Mouse (Mus musculus): ENCODE measurements around the gene 2200002D01Rik.
"Not testable (repeated sequence)": the region's sequence is repeated elsewhere in the genome, so short reads cannot be mapped to it uniquely, and the experiment has no call there.

2200002D01Rik gene

DNA sequence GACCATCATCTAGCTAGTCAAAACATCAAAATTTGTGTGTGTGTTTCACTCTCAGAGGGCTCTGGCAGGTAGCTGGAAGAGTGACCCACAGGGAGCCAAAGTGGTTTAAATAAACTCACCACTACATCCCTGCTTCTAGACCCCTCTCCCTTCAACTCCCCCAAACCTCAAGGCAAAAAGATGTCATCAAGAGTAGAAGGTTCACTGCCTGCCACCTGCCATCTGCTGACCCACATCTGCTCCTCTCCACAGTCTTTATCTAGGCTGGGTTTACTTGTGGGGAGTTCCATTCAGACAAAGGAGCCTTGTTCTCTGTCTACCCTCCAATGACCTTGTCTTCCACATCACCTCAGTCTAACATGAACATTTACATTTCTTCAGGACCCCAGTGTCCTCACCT lies 31.0 kb upstream of the 2200002D01Rik start:
- no peak for DNase-seq

GRCm38 (mm10) chr7:29277510-29277909 lies 29.2 kb upstream of the 2200002D01Rik start:
- no peak for DNase-seq

DNA sequence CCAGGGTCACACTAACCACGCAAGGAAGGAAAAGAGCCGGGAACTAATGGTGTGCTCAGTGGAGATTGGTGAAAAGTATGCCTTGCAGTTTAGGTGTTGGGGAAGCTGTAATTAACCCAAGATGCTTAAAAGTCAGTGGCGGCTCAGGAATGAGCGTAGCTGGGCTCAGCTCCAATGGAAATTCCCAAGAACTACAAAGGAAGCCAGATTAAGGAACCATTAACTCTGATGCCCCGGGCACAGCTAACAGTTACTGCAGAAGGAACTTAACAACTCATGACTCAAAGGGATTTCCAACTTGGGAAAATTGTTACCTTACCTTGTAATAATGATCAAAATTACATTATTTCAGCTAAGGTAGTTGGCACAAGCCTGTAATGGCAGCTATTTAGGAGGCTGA lies 28.4 kb upstream of the 2200002D01Rik start:
- no peak for DNase-seq

DNA sequence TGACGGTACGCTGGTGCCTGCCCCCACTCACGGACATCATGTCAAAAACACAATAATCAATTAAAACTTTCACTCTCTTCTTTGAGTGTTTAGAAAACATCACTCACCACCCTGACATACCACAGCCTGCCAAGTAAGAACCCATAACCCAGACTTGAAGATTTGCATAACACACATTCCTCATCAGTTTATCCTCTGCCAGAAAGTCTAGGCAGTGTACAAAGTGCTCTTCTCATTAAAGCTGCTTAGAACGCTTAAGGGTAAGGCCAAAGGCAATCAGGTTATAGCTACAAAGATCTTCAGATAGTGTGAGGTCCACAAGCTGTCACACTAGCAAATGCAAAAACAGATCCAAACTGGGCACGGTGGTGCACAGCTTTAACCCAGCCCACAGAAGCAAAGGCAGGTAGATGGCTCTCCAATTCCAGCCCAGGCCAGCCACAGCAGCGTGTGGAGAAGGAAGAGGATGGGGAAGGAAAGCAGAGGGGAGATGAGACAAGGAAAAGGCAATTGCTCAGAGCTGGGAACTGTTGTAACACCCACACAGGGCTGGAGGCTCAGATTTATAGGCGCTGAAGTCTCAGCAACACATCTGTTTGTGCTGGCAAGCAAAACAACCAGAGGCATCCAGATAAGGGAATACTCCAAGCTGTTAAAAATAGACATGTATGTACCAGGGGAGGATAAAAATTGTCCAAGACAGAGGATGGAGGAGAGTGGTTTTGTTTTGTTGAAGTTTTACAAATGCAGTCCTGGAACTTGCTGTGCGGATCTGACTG lies 23.6 kb upstream of the 2200002D01Rik start:
- no peak for DNase-seq

DNA sequence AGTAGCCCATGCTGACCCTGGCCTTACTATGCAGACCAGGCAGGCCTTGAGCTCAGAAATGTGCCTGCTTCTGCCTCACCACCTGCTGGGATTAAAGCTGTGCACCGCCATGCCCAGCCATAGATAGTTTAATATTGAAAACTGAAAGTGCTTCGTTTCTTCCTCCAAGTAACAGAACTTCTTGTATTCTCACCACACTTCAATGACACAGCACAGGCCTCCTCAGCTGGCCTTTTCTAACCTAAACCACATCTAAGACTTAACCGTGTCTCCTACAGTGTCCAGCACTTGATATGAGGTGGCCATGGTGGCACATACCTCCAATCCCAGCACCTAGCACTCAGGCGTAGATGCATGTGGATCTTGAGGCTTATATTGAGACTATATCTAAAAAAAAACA lies 22.2 kb upstream of the 2200002D01Rik start:
- no peak for DNase-seq

GRCm38 (mm10) chr7:29266931-29267330 lies 18.7 kb upstream of the 2200002D01Rik start:
- DNase-seq: no peak

DNA sequence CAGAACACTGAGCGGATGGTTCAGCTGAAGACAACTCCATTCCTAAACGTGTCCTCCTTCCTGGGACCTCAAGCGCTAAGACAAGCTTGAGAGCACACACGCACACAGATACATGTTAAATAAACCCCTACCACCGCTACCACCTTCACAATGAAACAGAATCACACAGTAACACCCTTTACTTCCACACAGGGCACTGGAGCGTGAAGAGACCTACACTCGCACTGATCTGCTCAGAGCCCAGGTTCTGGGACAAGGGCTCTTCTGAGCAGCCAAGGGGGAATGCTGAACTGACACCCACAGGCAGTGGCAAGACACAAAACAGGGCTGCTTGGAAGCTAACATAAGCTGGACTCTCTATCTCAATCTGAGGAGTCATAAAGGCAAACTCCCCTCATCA lies 17.4 kb upstream of the 2200002D01Rik start:
- DNase-seq: no peak

DNA sequence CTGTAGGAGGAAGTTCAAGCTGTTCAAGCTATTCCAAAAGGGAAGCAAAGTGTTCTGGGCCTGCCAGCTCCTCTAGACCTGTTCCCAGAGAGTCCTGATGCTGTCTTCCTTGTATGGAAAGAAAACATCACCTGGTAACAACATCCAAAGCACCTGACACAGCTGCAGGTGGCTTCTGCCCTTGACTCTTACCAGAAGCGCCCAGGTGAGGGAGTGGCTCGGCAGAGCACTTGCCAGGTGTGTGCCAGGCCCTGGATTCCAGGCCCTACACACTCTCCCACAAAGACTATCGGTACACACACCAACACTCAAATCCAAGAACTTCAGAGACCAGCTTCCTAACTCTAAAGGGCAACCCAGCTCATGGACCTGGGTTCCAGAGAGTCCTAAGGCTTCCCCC lies 15.6 kb upstream of the 2200002D01Rik start:
- no peak for DNase-seq

- no peak for DNase-seq
Measured at GRCm38 (mm10) chr7:29262151-29262550, 13.9 kb upstream of the 2200002D01Rik start.

DNA sequence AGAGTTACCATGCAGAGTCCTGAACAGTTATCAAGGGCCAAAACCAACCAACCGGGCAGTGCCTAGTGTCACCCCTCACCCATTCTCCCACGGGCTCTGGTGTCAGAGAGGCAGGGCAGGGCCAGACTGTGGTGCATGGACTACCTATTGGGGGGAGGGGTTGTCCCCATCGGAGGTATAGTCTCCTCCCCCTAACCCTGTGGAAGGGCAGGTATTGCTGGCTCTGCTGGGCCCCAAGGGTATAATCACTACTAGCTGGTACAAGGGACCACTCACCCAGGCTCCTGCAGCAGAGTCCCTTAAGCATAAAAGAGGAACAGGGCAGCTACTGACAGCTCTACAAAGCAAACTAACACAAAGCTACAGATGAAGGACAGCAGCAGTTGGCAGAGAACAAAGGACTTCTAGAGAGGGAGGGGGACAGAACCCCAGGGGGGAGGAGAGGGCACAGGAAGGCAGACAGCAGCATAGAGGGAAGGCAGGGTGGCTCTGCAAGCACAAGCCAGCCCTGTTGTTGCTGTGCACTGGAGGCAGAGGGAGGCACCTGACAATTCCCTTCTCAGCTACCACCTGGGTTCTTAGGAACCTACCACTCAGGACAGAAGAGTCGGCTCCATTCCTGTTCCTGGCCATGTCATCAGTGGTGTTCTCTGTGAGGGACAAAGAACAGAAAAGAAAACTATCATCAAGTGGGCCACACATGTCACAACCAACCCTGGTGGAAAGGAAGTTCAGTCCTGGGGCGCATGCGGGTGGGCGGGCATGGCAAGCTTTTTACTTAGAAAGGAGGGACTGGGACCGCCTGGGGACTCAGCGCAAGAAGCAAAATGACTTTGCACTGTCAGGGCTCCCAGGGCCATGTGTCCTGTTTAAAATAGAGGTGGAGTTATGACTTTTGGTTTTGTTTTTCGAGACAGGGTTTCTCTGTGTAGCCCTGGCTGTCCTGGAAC lies 11.8 kb upstream of the 2200002D01Rik start:
- peak; percentile 28 for DNase-seq

GRCm38 (mm10) chr7:29257368-29257767 lies 9.1 kb upstream of the 2200002D01Rik start:
- DNase-seq: no peak

DNA sequence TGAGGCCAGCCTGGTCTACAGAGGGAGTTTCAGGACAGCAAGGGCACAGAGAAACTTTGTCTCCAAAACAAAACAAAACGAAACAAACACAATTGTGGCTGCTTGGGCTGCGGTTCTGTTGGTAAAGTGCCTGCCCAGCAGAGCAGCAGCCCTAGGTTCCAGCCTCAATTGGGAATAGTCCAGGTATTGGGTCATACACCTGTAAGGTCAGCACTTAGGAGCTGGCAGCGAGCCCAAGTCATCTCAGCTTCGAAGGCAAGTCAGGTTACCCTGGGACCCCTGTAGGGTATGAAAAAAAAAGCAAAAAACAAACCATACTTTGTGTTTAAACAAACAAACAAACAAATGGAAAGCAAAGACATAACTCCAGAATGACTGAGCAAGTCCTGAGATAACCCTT lies 7.6 kb upstream of the 2200002D01Rik start:
- no peak for DNase-seq

- no peak for DNase-seq
Measured at GRCm38 (mm10) chr7:29253842-29254241, 5.6 kb upstream of the 2200002D01Rik start.

GRCm38 (mm10) chr7:29251166-29251565 lies 2.9 kb upstream of the 2200002D01Rik start:
- DNase-seq: no peak

DNA sequence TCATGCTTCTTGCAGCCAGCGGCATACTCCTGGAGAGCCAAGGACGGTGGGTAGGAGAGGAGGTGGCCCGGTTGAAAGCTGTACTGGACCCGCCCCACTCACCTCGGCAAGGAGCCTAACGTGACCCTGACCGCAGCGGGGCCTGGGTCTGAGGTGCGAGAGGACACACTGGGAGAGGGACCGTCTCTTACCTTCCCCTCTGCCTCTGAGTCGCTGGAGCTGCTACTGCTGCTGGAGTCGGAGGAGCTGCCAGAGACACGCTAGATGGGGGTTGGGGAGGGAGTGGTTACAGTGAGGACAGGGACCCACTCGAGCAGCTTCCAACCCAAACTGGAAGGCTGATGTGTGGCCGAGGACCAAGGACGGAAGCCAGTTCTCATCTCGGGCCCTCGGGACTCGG lies 560 bp downstream of the 2200002D01Rik start:
- DNase-seq: no peak

DNA sequence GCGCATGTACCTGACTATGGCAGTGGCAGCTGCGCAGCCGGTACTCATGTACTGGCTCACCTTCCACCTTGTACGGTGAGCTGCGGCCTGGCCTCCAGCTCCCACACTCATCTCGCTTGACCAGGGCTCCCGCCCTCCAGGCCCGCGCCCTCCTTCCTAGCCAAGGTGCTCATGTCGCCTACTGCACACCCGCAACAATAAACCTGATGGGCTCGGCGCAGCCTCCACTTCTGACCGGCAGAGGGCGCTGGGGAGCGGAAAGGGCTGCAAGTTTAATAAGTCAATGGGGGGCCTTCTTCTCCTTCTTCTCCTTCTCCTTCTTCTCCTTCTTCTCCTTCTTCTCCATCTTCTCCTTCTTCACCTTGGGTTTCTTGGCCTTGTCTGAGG lies 959 bp downstream of the 2200002D01Rik start:
- DNase-seq: peak; percentile 74

GRCm38 (mm10) chr7:29246619-29247313 lies 1.5 kb downstream of the 2200002D01Rik start:
- no peak for DNase-seq

DNA sequence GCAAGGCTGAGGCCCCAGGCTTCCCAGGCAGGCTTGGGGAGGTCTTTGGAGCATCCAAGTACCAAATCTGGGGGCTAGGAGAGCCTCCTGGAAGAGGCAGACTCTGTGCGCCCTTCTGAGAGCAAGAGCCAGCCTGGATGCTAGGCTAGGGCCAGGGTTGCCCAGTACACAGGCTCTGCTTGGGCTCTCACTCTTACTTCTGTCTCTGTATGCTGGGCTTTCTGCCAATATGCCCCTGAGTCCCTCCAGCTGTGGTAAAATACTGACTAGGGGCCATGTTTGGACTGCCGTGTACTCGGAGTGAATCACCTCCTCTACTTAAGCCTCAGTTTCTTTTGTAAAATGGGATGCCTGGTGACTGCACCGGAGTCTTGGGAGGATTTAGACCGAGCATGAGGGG lies 2.3 kb downstream of the 2200002D01Rik start:
- no peak for DNase-seq

GRCm38 (mm10) chr7:29244732-29245416 lies 3.4 kb downstream of the 2200002D01Rik start:
- DNase-seq: no peak

DNA sequence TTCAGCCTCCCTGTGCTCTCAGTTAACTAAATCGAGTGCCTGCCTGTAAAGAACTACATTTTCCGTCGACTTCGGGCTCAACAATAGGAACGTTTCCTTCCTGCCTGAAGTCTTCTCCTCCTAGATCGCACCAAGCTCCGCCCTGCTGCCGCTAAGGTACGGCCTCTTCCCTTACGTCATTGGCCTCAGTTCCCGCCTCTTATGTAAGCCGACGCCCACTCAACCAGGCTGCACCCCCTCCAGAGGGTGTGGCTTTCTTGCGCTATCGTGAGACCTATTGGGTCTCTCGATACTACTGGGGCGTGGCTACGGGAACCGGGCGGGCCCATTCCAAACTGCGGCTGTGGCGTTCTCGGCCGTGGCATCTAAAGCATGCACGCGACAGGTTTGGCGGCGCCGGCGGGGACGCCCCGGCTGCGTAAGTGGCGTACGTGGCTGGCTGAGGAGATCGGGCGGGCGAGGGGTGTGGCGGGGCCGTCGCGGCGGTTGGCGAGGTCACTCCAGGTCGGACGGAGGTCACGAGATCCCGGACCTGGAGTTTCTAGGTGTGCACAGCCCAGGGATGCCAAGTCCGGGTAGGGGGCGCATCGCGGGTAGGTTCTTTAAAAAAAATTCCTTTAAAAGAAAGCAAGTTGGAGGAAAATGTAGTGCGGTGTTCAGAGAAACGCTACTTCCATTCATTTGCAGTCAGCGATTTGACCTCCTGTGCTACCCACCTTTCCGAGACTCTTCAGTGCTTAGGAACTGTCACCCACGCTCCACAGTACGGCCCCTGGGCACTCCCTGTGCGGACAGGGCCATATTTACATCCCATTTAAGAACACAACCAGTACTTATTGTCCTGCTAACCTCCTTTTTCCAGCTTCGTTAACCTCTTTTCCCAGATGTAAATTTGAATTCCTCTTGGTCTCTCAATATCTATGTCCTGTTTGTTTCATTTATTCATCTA lies 10.0 kb downstream of the 2200002D01Rik start, which contains the start of gene Yif1b:
Gene Yif1b (plus strand): TSS at position 311 of the 949 bp plus-strand sequence.
- peak; percentile 100 for DNase-seq

- not testable (repeated sequence) for DNase-seq
Measured at GRCm38 (mm10) chr7:29237596-29237995, 10.7 kb downstream of the 2200002D01Rik start.
